Mouse (Mus musculus) E14TG2a.4 (cell line): ENCODE data around the gene Aars2.

Experiments used
- H3K27me3 ChIP-seq: 2 replicates; pipeline ENCODE4 v1.6.1; 2014; ENCODE audit warnings: low read length, control low read depth; ENCODE audit not compliant: insufficient read depth
- H3K36me3 ChIP-seq: 2 replicates; pipeline ENCODE4 v1.6.1; 2014; ENCODE audit warnings: low read length, control low read depth; ENCODE audit not compliant: insufficient read depth
- H3K4me1 ChIP-seq: replicated peaks from 2 replicates; pipeline ENCODE4 v1.6.1; 2014; ENCODE audit warnings: low read depth, low read length, control low read depth
- H3K4me3 ChIP-seq: replicated peaks from 2 replicates; pipeline ENCODE4 v1.5.1; 2014; ENCODE audit warnings: mild to moderate bottlenecking, low read length
- H3K9me3 ChIP-seq: 2 replicates; pipeline ENCODE4 v1.6.1; 2014; ENCODE audit warnings: low read length, control low read depth
- CTCF ChIP-seq: conservative IDR thresholded peaks from 2 replicates; pipeline ENCODE4 v1.5.1; 2014; ENCODE audit warnings: low read length
- NANOG ChIP-seq: IDR thresholded peaks from 2 replicates; pipeline ENCODE4 v1.6.1; 2014; ENCODE audit warnings: borderline replicate concordance, low read length, mixed read lengths
- POU5F1 ChIP-seq: IDR thresholded peaks from 2 replicates; pipeline ENCODE4 v1.6.1; 2014; ENCODE audit warnings: low read length, borderline replicate concordance

Gene Aars2

DNA sequence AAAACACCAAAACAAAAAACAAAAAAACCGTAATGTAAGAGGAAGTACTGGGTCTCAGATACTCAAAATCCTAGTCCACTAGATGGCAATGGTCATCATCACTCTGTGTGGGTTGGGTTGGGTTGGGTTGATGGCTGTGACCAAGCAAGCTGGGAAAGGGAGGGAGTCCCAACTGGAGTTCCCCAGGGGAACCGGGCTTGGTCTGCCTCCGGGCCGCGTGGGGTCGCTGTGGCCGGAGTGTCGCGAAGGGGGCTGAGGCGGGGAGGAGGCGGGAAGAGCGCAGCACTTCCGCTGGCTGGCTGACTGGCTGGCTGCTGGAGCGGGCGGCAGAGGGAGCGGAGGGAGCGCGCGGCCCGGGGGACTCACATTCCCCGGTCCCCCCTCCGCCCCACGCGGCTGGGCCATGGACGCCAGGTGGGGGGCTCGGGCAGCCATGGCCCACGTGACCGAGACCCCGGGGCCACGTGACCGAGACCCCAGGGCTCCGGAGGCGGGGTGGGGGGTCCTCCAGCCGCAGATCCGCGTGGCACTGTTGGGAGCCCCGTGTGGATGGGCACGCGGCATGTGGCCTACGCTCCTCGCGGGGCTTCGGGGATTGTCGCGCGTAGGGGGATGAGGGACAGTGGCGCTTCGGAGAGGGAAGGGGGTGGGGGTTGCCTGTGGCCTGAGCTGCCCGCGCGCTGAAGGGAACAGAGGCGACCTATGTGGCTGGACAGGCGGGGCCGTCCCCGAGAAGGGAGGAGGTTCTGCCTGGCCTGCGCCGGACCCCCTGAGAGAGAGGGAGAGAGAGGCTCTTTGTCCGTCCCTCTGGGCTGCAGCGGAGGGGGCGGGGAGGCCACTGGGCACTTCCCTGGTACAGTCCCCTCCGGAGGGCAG, 57.3 kb downstream of the Aars2 start, which contains the start of gene Slc35b2:
Gene Slc35b2, plus strand, starts transcription at position 220 of the 876 bp plus-strand sequence.
- Histone ChIP-seq H3K27me3 (no peaks in the 10 kb centered on the region), H3K4me3 (peak within 1 kb of the TSS; percentile 98), H3K36me3 (peaks cover 59% of the 10 kb centered on the region), H3K4me1 (peaks cover 64% of the 10 kb centered on the region), H3K9me3 (peaks cover 12% of the 10 kb centered on the region; the same call in 1 of the 2 replicates)
- TF ChIP-seq CTCF (peak; percentile 16; the same call in 1 of the 2 replicates), POU5F1 (no peak), NANOG (no peak)

DNA sequence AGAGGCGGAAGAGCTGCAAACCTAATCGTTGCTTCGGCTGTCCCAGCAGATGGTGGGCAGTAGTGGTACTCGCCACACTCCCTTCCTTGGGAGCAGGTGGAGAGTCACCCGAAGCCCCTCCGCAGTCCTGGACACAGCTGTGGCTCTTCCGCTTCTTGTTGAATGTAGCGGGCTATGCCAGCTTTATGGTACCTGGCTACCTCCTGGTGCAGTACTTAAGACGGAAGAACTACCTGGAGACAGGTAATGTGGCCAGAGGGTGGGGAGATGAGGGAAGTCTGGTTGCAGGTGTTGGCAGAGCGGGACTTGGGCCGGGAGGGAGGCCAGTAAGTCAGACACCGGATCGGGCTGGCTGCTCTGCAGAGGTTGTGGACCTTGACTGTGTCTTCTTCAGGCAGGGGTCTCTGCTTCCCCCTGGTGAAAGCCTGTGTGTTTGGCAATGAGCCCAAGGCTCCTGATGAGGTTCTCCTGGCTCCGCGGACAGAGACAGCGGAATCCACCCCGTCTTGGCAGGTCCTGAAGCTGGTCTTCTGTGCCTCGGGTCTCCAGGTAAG, 58.0 kb downstream of the Aars2 start:
- Histone ChIP-seq H3K36me3 (peaks cover 61% of the 10 kb centered on the region), H3K4me3 (peak overlapping the region; percentile 98), H3K27me3 (no peaks in the 10 kb centered on the region), H3K9me3 (peaks cover 19% of the 10 kb centered on the region; the same call in 1 of the 2 replicates), H3K4me1 (peaks cover 66% of the 10 kb centered on the region)
- TF ChIP-seq POU5F1 (no peak), CTCF (no peak), NANOG (no peak)

DNA sequence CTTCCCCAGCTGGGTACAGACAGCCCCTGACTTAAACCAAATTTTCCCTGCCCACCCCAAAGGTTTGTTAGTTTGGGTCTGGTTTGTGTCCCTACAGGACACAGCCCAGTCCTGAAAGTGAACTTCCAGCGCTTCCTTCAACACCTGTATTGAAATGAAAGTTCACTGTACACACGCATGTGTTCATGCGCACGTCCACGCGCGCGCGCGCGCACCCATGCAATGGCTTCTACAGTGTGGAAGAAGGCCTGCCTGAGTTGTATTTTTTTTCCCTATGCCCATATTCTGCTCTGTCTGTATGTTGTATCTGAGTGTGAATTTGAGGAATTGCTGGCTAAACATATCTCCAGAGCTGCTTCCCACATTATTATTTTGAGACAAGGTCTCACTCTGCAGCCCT, 58.5 kb downstream of the Aars2 start:
- H3K27me3 ChIP-seq = no peaks in the 10 kb centered on the region
- H3K4me3 ChIP-seq = peak overlapping the region; percentile 98
- H3K4me1 ChIP-seq = peaks cover 68% of the 10 kb centered on the region
- H3K9me3 ChIP-seq = peaks cover 24% of the 10 kb centered on the region; the same call in 1 of the 2 replicates
- TF ChIP-seq NANOG = no peak
- TF ChIP-seq POU5F1 = no peak
- TF ChIP-seq CTCF = no peak
- H3K36me3 ChIP-seq = peaks cover 64% of the 10 kb centered on the region

DNA sequence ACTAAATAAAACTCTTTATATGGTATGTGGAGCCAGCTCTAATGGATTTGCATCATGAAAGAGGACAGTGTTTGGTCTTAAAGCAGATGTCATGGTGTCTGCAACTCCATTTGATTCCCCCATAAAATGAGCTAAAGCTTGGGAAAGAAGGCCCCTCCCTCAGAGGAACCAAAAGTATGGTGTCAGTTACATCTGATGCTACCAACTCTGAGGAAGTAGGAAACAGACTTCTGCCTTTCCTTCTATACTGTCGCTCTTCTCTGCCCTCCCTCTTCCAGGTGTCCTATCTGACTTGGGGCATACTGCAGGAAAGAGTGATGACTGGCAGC, 59.4 kb downstream of the Aars2 start:
- Histone ChIP-seq H3K36me3 (peaks cover 66% of the 10 kb centered on the region), H3K4me1 (peaks cover 74% of the 10 kb centered on the region)

DNA sequence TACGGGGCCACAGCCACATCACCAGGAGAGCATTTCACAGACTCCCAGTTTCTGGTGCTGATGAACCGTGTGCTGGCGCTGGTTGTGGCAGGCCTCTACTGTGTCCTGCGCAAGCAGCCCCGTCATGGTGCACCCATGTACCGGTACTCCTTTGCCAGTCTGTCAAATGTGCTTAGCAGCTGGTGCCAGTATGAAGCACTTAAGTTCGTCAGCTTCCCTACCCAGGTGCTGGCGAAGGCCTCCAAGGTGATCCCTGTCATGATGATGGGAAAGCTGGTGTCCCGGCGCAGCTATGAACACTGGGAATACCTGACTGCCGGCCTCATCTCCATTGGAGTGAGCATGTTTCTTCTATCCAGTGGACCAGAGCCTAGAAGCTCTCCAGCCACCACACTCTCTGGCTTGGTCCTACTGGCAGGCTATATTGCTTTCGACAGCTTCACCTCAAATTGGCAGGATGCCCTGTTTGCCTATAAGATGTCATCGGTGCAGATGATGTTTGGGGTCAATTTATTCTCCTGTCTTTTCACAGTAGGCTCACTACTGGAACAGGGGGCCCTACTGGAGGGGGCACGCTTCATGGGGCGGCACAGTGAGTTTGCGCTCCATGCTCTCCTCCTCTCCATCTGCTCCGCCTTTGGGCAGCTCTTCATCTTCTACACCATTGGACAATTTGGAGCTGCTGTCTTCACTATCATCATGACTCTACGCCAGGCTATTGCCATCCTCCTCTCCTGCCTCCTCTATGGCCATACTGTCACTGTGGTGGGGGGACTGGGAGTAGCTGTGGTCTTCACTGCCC, 59.9 kb downstream of the Aars2 start:
- Histone ChIP-seq H3K4me1 (peaks cover 80% of the 10 kb centered on the region), H3K27me3 (no peaks in the 10 kb centered on the region), H3K4me3 (no peak overlapping the region), H3K9me3 (peaks cover 35% of the 10 kb centered on the region; the same call in 1 of the 2 replicates), H3K36me3 (peaks cover 71% of the 10 kb centered on the region)
- TF ChIP-seq NANOG (no peak), POU5F1 (no peak), CTCF (no peak)

More for the DNA sequence above, 59.4 kb downstream of the Aars2 start:
- no peak overlapping the region for H3K4me3 ChIP-seq
- peaks cover 33% of the 10 kb centered on the region; the same call in 1 of the 2 replicates for H3K9me3 ChIP-seq
- TF ChIP-seq POU5F1 (no peak), NANOG (no peak), CTCF (no peak)
- H3K27me3 ChIP-seq = no peaks in the 10 kb centered on the region

DNA sequence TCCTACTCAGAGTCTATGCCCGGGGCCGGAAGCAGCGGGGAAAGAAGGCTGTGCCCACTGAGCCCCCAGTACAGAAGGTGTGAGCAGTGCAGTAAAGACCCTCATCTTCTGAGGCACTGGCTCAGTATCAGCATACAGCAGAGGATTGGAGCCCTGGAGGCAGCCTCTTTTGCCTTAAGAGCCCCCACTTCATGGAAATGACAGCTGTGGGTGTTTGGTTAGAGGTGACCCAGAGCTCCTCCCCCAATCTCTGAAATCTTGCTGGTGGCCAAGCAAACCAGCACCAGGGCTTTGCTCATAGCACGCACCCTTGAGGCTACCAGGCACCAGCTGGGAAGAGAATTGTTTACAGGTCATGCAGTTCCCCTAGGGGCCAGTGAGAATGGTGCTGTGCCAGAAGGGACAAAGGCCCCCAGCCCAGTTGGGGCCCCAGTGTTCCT, 60.5 kb downstream of the Aars2 start:
- Histone ChIP-seq H3K9me3 (peaks cover 35% of the 10 kb centered on the region; the same call in 1 of the 2 replicates), H3K4me1 (peaks cover 80% of the 10 kb centered on the region), H3K36me3 (peaks cover 75% of the 10 kb centered on the region), H3K27me3 (no peaks in the 10 kb centered on the region), H3K4me3 (no peak overlapping the region)
- no peak for TF ChIP-seq CTCF
- TF ChIP-seq NANOG = no peak
- no peak for TF ChIP-seq POU5F1

DNA sequence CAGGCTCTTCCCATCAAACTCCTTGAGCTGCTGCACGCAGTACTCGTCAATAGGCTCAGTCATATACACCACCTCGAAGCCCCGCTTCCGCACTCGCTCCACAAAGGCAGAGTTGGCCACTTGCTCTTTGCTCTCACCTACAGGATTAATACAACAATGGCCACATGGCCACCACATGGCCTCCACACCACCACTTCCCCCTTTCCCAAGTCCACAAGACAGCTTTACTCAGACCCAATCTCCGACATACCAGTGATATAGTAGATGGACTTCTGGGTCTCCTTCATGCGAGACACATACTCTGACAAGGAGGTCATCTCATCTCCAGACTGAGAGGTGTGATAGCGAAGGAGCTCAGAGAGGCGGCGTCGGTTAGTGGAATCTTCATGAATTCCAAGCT, 62.3 kb downstream of the Aars2 start:
- H3K4me1 ChIP-seq = peaks cover 72% of the 10 kb centered on the region
- H3K4me3 ChIP-seq = peak overlapping the region; percentile 98
- no peak for TF ChIP-seq CTCF
- no peak for TF ChIP-seq NANOG
- TF ChIP-seq POU5F1 = no peak

DNA sequence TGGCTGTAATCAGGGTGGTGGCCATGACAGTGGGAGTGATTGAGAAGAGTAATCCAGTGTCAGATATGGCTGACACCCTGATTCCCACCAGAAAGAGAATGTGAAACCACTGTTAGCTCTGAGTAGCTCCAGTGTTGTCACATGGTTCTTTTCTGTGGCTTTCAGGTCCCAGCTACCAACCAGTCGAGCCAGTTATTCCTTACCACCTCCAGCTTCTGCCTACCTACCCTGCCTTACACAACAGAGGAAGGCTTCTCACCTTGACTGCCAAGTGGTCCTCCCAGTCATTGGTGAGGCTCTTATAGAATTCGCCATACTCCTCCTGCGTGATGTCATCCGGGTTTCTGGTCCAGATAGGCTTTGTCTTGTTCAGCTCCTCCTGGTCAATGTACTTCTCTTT, 63.4 kb downstream of the Aars2 start:
- no peaks in the 10 kb centered on the region for H3K27me3 ChIP-seq
- peaks cover 76% of the 10 kb centered on the region for H3K36me3 ChIP-seq
- TF ChIP-seq POU5F1 (no peak), NANOG (no peak), CTCF (no peak)
- peak overlapping the region; percentile 98 for H3K4me3 ChIP-seq
- H3K4me1 ChIP-seq = peaks cover 74% of the 10 kb centered on the region
- H3K9me3 ChIP-seq = peaks cover 35% of the 10 kb centered on the region; the same call in 1 of the 2 replicates

More for the DNA sequence above, 62.3 kb downstream of the Aars2 start:
- H3K27me3 ChIP-seq = no peaks in the 10 kb centered on the region
- peaks cover 35% of the 10 kb centered on the region; the same call in 1 of the 2 replicates for H3K9me3 ChIP-seq
- H3K36me3 ChIP-seq = peaks cover 78% of the 10 kb centered on the region
